Mouse (Mus musculus): ENCODE measurements around the gene Neurl1a. TPM values are rescaled to one million over a fixed set of nuclear protein-coding genes. Genes with fewer than 3 reads are reported as not detected.
A peak's percentile ranks its signal among the peaks of the same experiment; 100 is the strongest.

The Neurl1a gene
- polyA plus RNA-seq, 1 experiment from 2014 or later, result 4.5 TPM

DNA sequence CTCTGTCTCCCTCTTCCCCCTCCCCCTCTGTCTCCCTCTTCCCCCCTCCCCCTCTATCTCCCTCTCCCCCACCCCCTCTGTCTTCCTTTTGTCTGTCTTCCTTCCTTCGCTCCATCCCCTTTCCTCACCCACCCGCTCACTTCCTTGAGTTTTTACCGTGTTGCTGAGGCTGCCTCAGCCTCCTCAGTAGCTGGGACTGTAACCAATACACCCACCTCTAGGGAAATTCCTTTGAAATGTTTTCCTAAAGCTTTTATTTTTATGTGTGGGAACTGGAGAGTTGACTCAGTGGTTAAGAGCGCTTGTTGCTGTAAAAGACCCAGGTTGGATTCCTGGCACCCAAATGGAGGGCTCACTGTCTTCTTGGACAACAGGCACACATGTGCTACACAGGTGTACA is 17.0 kb upstream of the Neurl1a start:
- ATAC-seq (replicated peaks; ENCODE audit: low FRiP score), result no peak
- Histone ChIP-seq H3K27ac (ENCODE audit: low read depth, low read length) (no peak overlapping the region), H3K4me1 (replicated peaks; ENCODE audit: control insufficient read depth, insufficient read depth, low read length) (no peaks in the 10 kb centered on the region), H3K4me3 (ENCODE audit: low read depth, low read length) (no peak overlapping the region), H3K4me2 (no peak overlapping the region), H3K9me3 (ENCODE audit: control insufficient read depth, low read length) (no peaks in the 10 kb centered on the region), H3K9ac (ENCODE audit: low read depth, low read length) (no peak overlapping the region), H3K36me3 (ENCODE audit: control insufficient read depth, insufficient read depth, low read length) (no peaks in the 10 kb centered on the region), H3K27me3 (replicated peaks; ENCODE audit: control insufficient read depth, insufficient read depth, low read length) (no peaks in the 10 kb centered on the region)
- WGBS, result 55% methylated on average over 4 of the region's 4 CpGs
- DNase-seq (ENCODE audit: low spot score), result no peak

GRCm38 (mm10) chr19:47163176-47163744 is 15.4 kb upstream of the Neurl1a start:
- Histone ChIP-seq H3K27me3 (replicated peaks; ENCODE audit: control insufficient read depth, insufficient read depth, low read length) (no peaks in the 10 kb centered on the region), H3K9ac (ENCODE audit: low read depth, low read length) (no peak overlapping the region), H3K36me3 (ENCODE audit: control insufficient read depth, insufficient read depth, low read length) (no peaks in the 10 kb centered on the region), H3K4me3 (ENCODE audit: low read depth, low read length) (no peak overlapping the region), H3K9me3 (ENCODE audit: control insufficient read depth, low read length) (no peaks in the 10 kb centered on the region), H3K27ac (ENCODE audit: low read depth, low read length) (no peak overlapping the region), H3K4me1 (replicated peaks; ENCODE audit: control insufficient read depth, insufficient read depth, low read length) (no peaks in the 10 kb centered on the region), H3K4me2 (no peak overlapping the region)
- WGBS, result 92% methylated on average over 6 of the region's 6 CpGs
- DNase-seq (ENCODE audit: low spot score) (no peak), ATAC-seq (replicated peaks; ENCODE audit: low FRiP score) (no peak)

DNA sequence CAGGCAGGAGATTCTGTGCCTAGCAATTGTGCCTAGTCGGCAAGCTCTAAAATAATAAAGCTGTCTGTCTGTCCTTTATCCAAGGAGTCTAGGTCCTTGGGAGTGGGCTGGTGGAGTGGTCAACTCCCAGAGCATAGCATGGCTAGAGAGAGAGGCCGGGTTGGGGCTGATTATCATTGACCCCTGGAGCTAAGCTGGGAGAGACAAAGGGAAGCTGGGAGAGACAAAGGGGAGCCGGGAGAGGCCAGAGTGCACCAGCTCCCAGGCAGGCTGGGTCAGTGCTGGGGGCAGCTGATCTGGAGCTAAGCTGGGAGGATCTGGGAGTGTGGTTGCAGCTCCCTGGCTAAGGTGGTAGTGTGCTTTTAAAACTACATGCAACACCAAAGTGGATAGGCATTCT is 11.9 kb upstream of the Neurl1a start:
- peaks cover 4% of the 10 kb centered on the region; the same call in 1 of the 2 replicates for H3K4me1 ChIP-seq (replicated peaks; ENCODE audit: control insufficient read depth, insufficient read depth, low read length)
- DNase-seq (ENCODE audit: low spot score), result no peak
- H3K27me3 ChIP-seq (replicated peaks; ENCODE audit: control insufficient read depth, insufficient read depth, low read length), result no peaks in the 10 kb centered on the region
- no peak overlapping the region for H3K9ac ChIP-seq (ENCODE audit: low read depth, low read length)
- H3K4me3 ChIP-seq (ENCODE audit: low read depth, low read length), result no peak overlapping the region
- ATAC-seq (replicated peaks; ENCODE audit: low FRiP score), result no peak
- H3K9me3 ChIP-seq (ENCODE audit: control insufficient read depth, low read length), result no peaks in the 10 kb centered on the region
- H3K27ac ChIP-seq (ENCODE audit: low read depth, low read length), result no peak overlapping the region
- no peaks in the 10 kb centered on the region for H3K36me3 ChIP-seq (ENCODE audit: control insufficient read depth, insufficient read depth, low read length)
- no peak overlapping the region for H3K4me2 ChIP-seq
- 55% methylated on average over 3 of the region's 3 CpGs for WGBS

DNA sequence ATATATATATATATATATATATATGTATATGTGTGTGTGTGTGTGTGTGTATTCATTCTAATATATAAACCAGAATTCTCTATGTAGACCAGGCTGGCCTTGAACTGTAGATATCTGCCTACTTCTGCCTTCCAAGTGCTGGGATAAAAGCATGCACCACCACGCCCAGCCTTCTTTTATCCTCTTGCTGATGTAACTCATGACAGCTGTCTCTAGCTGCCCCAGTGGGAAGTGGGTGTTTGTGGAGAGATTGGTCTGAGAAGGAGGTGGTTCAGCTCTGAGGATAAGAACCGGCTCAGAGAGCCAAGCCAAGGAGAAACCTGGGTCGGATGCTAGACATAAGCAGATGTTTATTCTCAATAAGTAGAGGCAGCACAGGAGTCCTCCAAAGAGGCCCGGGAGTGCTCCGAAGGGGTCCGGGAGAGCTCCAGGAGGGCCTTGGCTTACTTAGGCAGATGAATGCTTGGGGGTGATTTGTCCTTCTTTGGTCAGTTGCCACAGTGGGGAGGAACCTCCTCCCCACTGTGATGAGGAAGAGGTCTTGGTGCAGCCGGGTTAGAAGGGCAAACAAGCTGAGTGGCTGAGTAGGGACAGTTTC is 10.9 kb upstream of the Neurl1a start:
- Histone ChIP-seq H3K9me3 (ENCODE audit: control insufficient read depth, low read length) (no peaks in the 10 kb centered on the region), H3K4me3 (ENCODE audit: low read depth, low read length) (no peak overlapping the region), H3K27ac (ENCODE audit: low read depth, low read length) (no peak overlapping the region), H3K4me1 (replicated peaks; ENCODE audit: control insufficient read depth, insufficient read depth, low read length) (peaks cover 4% of the 10 kb centered on the region; the same call in 1 of the 2 replicates), H3K27me3 (replicated peaks; ENCODE audit: control insufficient read depth, insufficient read depth, low read length) (no peaks in the 10 kb centered on the region), H3K9ac (ENCODE audit: low read depth, low read length) (no peak overlapping the region), H3K36me3 (ENCODE audit: control insufficient read depth, insufficient read depth, low read length) (no peaks in the 10 kb centered on the region), H3K4me2 (no peak overlapping the region)
- ATAC-seq (replicated peaks; ENCODE audit: low FRiP score), result no peak
- DNase-seq (ENCODE audit: low spot score), result no peak
- 49% methylated on average over 7 of the region's 7 CpGs for WGBS

DNA sequence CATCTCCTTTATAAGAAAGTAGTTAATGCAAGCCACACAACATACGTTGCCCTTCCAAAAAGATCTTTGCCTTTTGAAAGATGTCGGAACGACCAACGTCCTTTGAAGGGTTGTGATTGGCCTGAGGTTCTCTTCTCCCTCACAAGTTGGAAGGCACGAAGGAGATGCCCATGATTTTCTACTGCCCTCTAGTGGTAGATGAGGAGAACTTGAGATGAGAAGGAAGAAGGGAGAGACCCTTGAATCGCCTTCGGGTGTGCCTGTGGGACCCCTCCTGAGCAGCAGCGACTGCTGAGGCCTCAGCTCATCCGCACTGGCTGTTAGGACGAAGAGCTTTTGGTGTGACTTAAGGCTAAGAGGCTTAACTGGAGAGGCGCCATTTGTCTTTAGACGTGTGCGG is 10.4 kb upstream of the Neurl1a start:
- H3K4me2 ChIP-seq, result peak overlapping the region; percentile 67
- peak overlapping the region; percentile 29 for H3K4me3 ChIP-seq (ENCODE audit: low read depth, low read length)
- 0 out of 2 replicates have a peak, but pooled peaks have one; percentile 34 for ATAC-seq (replicated peaks; ENCODE audit: low FRiP score)
- no peak for DNase-seq (ENCODE audit: low spot score)
- no peaks in the 10 kb centered on the region for H3K27me3 ChIP-seq (replicated peaks; ENCODE audit: control insufficient read depth, insufficient read depth, low read length)
- WGBS, result 7% methylated on average over 13 of the region's 13 CpGs
- H3K9ac ChIP-seq (ENCODE audit: low read depth, low read length), result peak overlapping the region; percentile 41; the same call in 1 of the 2 replicates
- H3K9me3 ChIP-seq (ENCODE audit: control insufficient read depth, low read length), result no peaks in the 10 kb centered on the region
- peaks cover 4% of the 10 kb centered on the region; the same call in 1 of the 2 replicates for H3K4me1 ChIP-seq (replicated peaks; ENCODE audit: control insufficient read depth, insufficient read depth, low read length)
- H3K36me3 ChIP-seq (ENCODE audit: control insufficient read depth, insufficient read depth, low read length), result no peaks in the 10 kb centered on the region
- no peak overlapping the region for H3K27ac ChIP-seq (ENCODE audit: low read depth, low read length)

DNA sequence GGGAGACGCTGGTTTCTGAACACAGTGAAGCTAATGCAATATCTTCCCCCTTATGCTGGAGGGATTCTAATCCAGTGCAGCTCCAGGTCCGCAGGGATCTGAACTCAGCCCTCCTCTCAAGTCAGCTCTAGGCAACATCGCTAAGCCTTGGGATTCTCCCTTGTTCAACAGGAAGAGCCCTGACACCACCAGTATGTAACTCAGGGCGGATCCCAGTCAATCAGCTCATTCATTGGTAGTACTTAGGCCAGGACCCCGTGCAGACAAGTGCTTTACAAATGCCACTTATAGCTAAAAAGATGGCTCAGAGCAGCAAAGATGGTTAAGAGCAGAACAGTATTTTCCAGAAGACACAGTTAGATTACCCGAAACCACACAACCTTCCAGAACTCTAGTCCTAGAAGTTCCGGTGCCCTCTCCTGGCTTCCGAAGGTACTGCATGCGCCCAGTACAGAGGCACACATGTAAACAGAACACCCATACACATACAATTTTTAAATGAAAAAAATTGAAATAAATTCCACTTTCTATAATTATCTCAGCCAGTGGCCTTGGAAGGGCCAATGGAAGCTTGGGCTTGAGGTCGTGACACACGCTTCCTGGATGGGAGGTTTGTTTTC is 9.7 kb upstream of the Neurl1a start:
- Histone ChIP-seq H3K36me3 (ENCODE audit: control insufficient read depth, insufficient read depth, low read length) (no peaks in the 10 kb centered on the region), H3K27ac (ENCODE audit: low read depth, low read length) (no peak overlapping the region), H3K4me3 (ENCODE audit: low read depth, low read length) (peak overlapping the region; percentile 29), H3K4me1 (replicated peaks; ENCODE audit: control insufficient read depth, insufficient read depth, low read length) (peaks cover 4% of the 10 kb centered on the region; the same call in 1 of the 2 replicates), H3K27me3 (replicated peaks; ENCODE audit: control insufficient read depth, insufficient read depth, low read length) (no peaks in the 10 kb centered on the region), H3K9ac (ENCODE audit: low read depth, low read length) (peak overlapping the region; percentile 41; the same call in 1 of the 2 replicates), H3K9me3 (ENCODE audit: control insufficient read depth, low read length) (no peaks in the 10 kb centered on the region), H3K4me2 (peak overlapping the region; percentile 67)
- ATAC-seq (replicated peaks; ENCODE audit: low FRiP score) (no peak), DNase-seq (ENCODE audit: low spot score) (peak; percentile 75)
- WGBS, result 21% methylated on average over 11 of the region's 11 CpGs

DNA sequence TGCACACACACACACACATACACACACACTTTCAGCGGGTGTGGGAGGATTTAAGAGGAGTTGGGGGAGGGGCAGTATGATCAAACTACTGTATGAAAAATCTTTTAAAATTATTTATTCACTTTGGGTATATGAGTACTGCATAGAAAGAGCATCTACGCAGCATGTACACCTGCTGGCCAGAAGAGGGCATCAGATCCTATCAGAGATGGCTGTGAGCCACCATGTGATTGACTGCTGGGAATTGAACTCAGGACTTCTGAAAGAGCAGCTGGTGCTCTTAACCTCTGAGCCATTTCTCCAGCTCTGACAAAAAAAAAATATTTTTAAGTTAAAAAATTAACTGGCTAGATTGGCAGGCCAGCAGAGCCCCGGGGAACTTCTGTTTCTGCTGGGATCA is 4.1 kb upstream of the Neurl1a start:
- H3K27ac ChIP-seq (ENCODE audit: low read depth, low read length), result no peak overlapping the region
- no peak overlapping the region for H3K9ac ChIP-seq (ENCODE audit: low read depth, low read length)
- H3K4me3 ChIP-seq (ENCODE audit: low read depth, low read length), result no peak overlapping the region
- 52% methylated on average over 3 of the region's 3 CpGs for WGBS
- peaks cover 24% of the 10 kb centered on the region for H3K27me3 ChIP-seq (replicated peaks; ENCODE audit: control insufficient read depth, insufficient read depth, low read length)
- H3K36me3 ChIP-seq (ENCODE audit: control insufficient read depth, insufficient read depth, low read length), result no peaks in the 10 kb centered on the region
- H3K4me2 ChIP-seq, result no peak overlapping the region
- ATAC-seq (replicated peaks; ENCODE audit: low FRiP score), result no peak
- no peak for DNase-seq (ENCODE audit: low spot score)
- no peaks in the 10 kb centered on the region for H3K4me1 ChIP-seq (replicated peaks; ENCODE audit: control insufficient read depth, insufficient read depth, low read length)
- H3K9me3 ChIP-seq (ENCODE audit: control insufficient read depth, low read length), result no peaks in the 10 kb centered on the region

GRCm38 (mm10) chr19:47175472-47175871 is 3.1 kb upstream of the Neurl1a start:
- no peaks in the 10 kb centered on the region for H3K9me3 ChIP-seq (ENCODE audit: control insufficient read depth, low read length)
- WGBS, result 57% methylated on average over 2 of the region's 2 CpGs
- no peak for ATAC-seq (replicated peaks; ENCODE audit: low FRiP score)

More at GRCm38 (mm10) chr19:47175472-47175871, 3.1 kb upstream of the Neurl1a start:
- Histone ChIP-seq H3K4me3 (ENCODE audit: low read depth, low read length) (no peak overlapping the region), H3K9ac (ENCODE audit: low read depth, low read length) (no peak overlapping the region), H3K36me3 (ENCODE audit: control insufficient read depth, insufficient read depth, low read length) (no peaks in the 10 kb centered on the region), H3K27ac (ENCODE audit: low read depth, low read length) (no peak overlapping the region), H3K27me3 (replicated peaks; ENCODE audit: control insufficient read depth, insufficient read depth, low read length) (peaks cover 34% of the 10 kb centered on the region), H3K4me1 (replicated peaks; ENCODE audit: control insufficient read depth, insufficient read depth, low read length) (no peaks in the 10 kb centered on the region), H3K4me2 (no peak overlapping the region)
- no peak for DNase-seq (ENCODE audit: low spot score)
